Mouse (Mus musculus) liver, embryonic 13.5 days (tissue): Measurements from ENCODE around the gene Isg20l2. TPM values are rescaled to one million over a fixed set of nuclear protein-coding genes. Genes with fewer than 3 reads are reported as not detected.

Source experiments
- ATAC-seq: fragments of 200-750 bp; cut with Nextera tagmentation; 2 replicates; pipeline ENCODE4 v1.8.0; 2017; ENCODE audit warnings: low read depth, mild to moderate bottlenecking, moderate number of reproducible peaks, moderate library complexity
- DNase-seq: peaks from one replicate; pipeline ENCODE4 v3.0.0; 2022
- H3K27ac ChIP-seq: fragments of 300-500 bp; sonication (generic); 2 replicates; pipeline ENCODE4 v1.5.1; 2015; ENCODE audit warnings: moderate library complexity, mild to moderate bottlenecking, inconsistent platforms
- H3K27me3 ChIP-seq: fragments of 300-500 bp; sonication (generic); 2 replicates; pipeline ENCODE4 v1.6.1; 2015; ENCODE audit warnings: mild to moderate bottlenecking, inconsistent platforms
- H3K36me3 ChIP-seq: fragments of 300-500 bp; sonication (generic); 2 replicates; pipeline ENCODE4 v1.6.1; 2015; ENCODE audit warnings: mild to moderate bottlenecking, inconsistent platforms
- H3K4me1 ChIP-seq: fragments of 300-500 bp; sonication (generic); replicated peaks from 2 replicates; pipeline ENCODE4 v1.6.1; 2015; ENCODE audit warnings: inconsistent platforms
- H3K4me2 ChIP-seq: fragments of 300-500 bp; sonication (generic); 2 replicates; pipeline ENCODE4 v1.6.1; 2015; ENCODE audit warnings: inconsistent platforms, mild to moderate bottlenecking, moderate library complexity
- H3K4me3 ChIP-seq: fragments of 300-500 bp; sonication (generic); replicated peaks from 2 replicates; pipeline ENCODE4 v1.5.1; 2015; ENCODE audit warnings: mild to moderate bottlenecking, inconsistent platforms
- H3K9ac ChIP-seq: fragments of 300-500 bp; sonication (generic); 2 replicates; pipeline ENCODE4 v1.6.1; 2015; ENCODE audit warnings: mild to moderate bottlenecking, inconsistent platforms
- H3K9me3 ChIP-seq: fragments of 300-500 bp; sonication (generic); replicated peaks from 2 replicates; pipeline ENCODE4 v1.6.1; 2016; ENCODE audit warnings: inconsistent platforms
- WGBS: fragments of 180-500 bp; shearing (Covaris S2); methylation state at CpG from one replicate; pipeline ENCODE4 v1.1.7; 2015; ENCODE audit not compliant: insufficient replicate concordance; 5-methylcytosine and 5-hydroxymethylcytosine counted together
- polyA plus RNA-seq: library from polyadenylated mRNA; unstranded; fragments of >200 nt; fragmentation: Nextera tagmentation; extraction: Ambion mirVana; gene quantifications from 2 replicates; pipeline ENCODE4 v1.2.1, GENCODE M21; 2015

Isg20l2 gene
- polyA plus RNA-seq, 1 experiment from 2014 or later = 31.1 TPM

- Histone ChIP-seq H3K27ac (no peak overlapping the region), H3K4me2 (no peak overlapping the region), H3K4me3 (no peak overlapping the region), H3K4me1 (peaks cover 39% of the 10 kb centered on the region), H3K27me3 (peaks cover 48% of the 10 kb centered on the region), H3K36me3 (no peaks in the 10 kb centered on the region), H3K9me3 (no peaks in the 10 kb centered on the region), H3K9ac (no peak overlapping the region)
- WGBS = 57% methylated on average over 6 of the region's 6 CpGs
- DNase-seq = no peak
- no peak for ATAC-seq
These were observed 51.2 kb downstream of the Isg20l2 start for GRCm38 (mm10) chr3:87981214-87981760.

DNA sequence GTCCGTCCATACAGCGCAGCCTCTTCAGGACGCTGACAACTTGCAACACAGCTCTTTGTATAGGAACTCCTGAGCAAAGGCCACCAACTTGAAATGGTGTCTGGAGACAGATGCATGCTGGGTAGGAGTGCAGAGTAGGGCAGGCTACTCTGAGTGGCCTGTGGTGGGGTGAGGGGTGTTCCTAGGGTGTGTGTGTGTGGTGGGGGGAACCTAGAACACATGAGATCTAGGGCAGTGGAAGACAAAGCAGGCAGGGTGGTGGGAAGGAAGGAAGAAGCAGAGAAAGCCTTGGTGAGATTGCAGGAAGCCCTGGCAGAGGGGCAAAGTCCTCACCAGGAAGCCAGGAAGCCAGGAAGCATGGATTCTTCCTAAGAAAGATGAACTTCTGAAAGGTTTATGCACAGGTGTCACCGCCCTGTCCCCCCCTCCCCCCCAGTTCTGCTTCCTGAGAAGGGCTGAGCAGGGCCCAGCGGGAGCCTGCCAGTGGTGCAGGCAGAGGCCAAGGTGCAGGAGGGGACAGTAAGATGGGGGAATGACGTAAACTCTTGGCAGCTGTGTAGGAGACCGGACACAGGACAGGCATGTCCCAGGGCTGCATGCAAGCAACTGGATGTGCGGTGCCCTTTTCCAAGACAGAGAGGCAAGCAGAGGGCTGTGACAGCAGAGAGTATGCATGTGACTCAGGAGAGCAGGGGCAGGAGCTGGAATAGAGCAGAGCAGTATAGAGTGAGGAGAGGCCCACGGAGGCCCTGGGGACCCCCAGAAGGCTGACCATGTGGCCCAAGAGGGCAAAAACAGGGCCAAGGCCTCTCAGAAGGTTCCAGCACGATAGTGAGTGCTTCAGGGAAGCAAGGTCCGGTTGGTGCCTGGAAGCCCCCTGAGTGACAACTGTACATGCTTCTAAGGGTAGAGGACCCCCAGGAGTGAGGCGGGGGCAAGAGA lies 52.1 kb downstream of the Isg20l2 start:
- DNase-seq (no peak), ATAC-seq (peak; percentile 30)
- Histone ChIP-seq H3K4me2 (peak overlapping the region; percentile 25; the same call in 1 of the 2 replicates), H3K36me3 (no peaks in the 10 kb centered on the region), H3K27me3 (peaks cover 48% of the 10 kb centered on the region), H3K4me1 (peaks cover 48% of the 10 kb centered on the region), H3K4me3 (no peak overlapping the region), H3K9me3 (no peaks in the 10 kb centered on the region), H3K9ac (no peak overlapping the region), H3K27ac (peak overlapping the region; percentile 74)
- 32% methylated on average over 12 of the region's 12 CpGs for WGBS

GRCm38 (mm10) chr3:87982836-87983601 lies 52.9 kb downstream of the Isg20l2 start:
- Histone ChIP-seq H3K9ac (0 out of 2 replicates have a peak overlapping the region, but pooled peaks have one; percentile 13), H3K4me1 (peaks cover 57% of the 10 kb centered on the region), H3K27me3 (peaks cover 49% of the 10 kb centered on the region), H3K36me3 (no peaks in the 10 kb centered on the region), H3K9me3 (no peaks in the 10 kb centered on the region), H3K4me3 (peak overlapping the region; percentile 14; the same call in 1 of the 2 replicates), H3K27ac (peak overlapping the region; percentile 74), H3K4me2 (peak overlapping the region; percentile 38)
- DNase-seq (no peak), ATAC-seq (peak; percentile 49)
- 16% methylated on average over 13 of the region's 13 CpGs for WGBS

DNA sequence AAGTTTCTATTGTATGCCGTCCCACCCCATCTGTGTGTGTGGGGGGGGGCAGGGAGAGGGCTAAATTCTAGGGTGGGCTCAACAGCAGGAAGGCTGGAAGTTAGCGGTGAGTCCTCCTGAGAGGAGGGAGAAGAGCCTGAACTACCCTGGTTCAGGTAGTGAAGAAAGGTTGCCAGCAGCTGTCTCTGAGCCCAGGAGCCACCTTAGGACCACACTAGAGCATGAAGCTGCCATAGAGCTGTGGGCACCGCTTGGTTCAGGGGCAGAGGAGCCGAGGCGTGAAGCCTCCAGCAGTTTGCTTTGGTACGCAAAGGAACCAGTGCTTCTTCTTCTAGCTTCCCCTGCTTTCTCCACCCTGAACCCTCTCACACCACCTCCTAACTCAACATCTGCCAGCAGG lies 53.5 kb downstream of the Isg20l2 start:
- peaks cover 49% of the 10 kb centered on the region for H3K27me3 ChIP-seq
- DNase-seq = no peak
- H3K9ac ChIP-seq = no peak overlapping the region
- ATAC-seq = no peak
- no peaks in the 10 kb centered on the region for H3K9me3 ChIP-seq
- H3K4me3 ChIP-seq = no peak overlapping the region
- peak overlapping the region; percentile 74; the same call in 1 of the 2 replicates for H3K27ac ChIP-seq
- WGBS = 58% methylated on average over 6 of the region's 6 CpGs
- H3K4me1 ChIP-seq = peaks cover 63% of the 10 kb centered on the region
- peak overlapping the region; percentile 38 for H3K4me2 ChIP-seq
- no peaks in the 10 kb centered on the region for H3K36me3 ChIP-seq

DNA sequence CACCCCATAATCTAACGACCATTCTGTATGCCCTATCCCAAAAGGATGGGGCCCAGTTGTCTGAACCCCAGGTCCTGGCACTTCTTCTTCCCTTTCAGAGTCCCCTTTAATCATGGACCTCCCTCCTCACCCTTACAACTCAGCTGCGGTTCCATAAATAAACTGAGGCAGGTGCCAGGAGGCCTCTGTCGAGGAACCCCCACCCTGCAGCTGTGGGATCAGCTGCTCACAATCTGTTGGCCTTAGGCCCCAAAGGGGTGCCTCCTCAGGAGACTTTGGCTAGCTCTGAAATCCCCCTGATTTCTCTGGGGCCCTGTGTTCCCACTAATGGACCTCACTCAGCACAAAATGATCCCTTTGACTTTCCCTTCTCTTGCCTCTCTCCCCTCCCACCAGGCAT lies 54.0 kb downstream of the Isg20l2 start:
- H3K4me1 ChIP-seq = peaks cover 65% of the 10 kb centered on the region
- peaks cover 49% of the 10 kb centered on the region for H3K27me3 ChIP-seq
- H3K9me3 ChIP-seq = no peaks in the 10 kb centered on the region
- WGBS = 47% methylated on average over 3 of the region's 3 CpGs
- no peak overlapping the region for H3K4me3 ChIP-seq
- no peak for DNase-seq
- no peak for ATAC-seq
- no peak overlapping the region for H3K9ac ChIP-seq
- H3K36me3 ChIP-seq = no peaks in the 10 kb centered on the region
- no peak overlapping the region for H3K4me2 ChIP-seq
- no peak overlapping the region for H3K27ac ChIP-seq

DNA sequence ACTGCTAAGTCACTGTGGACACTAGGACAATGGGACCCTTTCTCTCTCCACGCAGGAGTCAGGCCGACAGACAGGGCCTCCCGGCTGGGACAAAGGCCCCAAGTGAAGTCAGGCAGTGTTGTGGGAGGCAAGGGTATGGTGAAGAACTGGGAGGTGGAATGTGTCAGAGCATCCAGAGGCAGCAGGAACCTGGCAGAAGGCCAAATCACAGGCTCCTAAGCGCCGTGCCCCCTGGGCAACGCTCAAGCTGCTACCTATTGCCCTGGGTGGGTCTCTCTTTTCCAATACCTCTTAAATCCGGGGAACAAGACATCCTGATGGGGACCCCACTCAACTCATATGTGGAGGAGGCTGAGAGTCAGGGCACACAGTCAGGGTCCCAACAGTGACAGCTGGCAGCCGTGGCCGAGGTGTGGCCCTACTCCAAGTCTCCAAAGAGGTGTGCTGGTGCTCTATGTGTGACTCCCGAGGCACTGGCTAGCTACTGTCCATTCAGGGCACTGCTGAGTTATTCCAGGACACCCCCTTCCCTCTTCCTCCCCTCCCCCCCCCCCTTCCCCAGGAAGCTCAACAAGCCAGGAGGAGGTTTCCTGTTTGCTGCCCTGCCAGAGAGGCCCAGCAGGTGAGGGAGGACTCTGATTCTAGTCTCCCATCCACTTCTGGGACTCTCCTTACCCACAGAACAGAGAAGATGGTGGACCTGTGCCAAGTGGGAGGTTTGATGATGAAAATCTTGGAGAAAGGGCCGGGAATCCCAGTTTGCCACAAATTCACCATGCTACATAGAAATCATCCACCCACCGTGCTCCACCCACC lies 55.6 kb downstream of the Isg20l2 start:
- Histone ChIP-seq H3K27me3 (peaks cover 56% of the 10 kb centered on the region), H3K9ac (no peak overlapping the region), H3K9me3 (no peaks in the 10 kb centered on the region), H3K4me3 (no peak overlapping the region), H3K36me3 (no peaks in the 10 kb centered on the region), H3K4me1 (peaks cover 65% of the 10 kb centered on the region), H3K4me2 (no peak overlapping the region), H3K27ac (peak overlapping the region; percentile 4; the same call in 1 of the 2 replicates)
- ATAC-seq (no peak), DNase-seq (no peak)
- 54% methylated on average over 12 of the region's 12 CpGs for WGBS

DNA sequence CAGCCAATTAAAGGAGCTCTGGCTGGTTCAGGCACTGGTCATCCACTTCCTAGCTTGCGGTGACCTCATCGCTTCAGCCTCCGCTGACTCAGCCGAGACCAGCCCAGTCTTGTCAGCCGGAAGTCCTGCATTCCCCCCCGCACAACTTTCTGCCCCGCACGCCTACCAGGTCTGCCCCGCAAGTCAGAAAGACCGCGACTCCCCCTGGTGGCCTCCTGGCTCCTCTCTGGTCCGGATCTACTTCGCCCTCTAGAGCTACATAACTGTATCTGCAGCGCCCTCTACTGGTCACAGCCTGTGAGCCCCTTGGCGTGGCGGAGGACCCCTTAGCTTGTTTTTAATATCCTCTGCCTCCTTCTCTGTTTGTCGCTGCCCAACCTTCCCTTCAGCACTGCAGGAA lies 56.8 kb downstream of the Isg20l2 start:
- Histone ChIP-seq H3K27me3 (peaks cover 62% of the 10 kb centered on the region), H3K9ac (peak overlapping the region; percentile 47), H3K9me3 (no peaks in the 10 kb centered on the region), H3K4me1 (peaks cover 55% of the 10 kb centered on the region), H3K4me3 (peak overlapping the region; percentile 48), H3K4me2 (peak overlapping the region; percentile 69), H3K27ac (no peak overlapping the region), H3K36me3 (no peaks in the 10 kb centered on the region)
- peak; percentile 87 for DNase-seq
- WGBS = under 1% methylated on average over 17 of the region's 17 CpGs
- peak; percentile 69 for ATAC-seq

DNA sequence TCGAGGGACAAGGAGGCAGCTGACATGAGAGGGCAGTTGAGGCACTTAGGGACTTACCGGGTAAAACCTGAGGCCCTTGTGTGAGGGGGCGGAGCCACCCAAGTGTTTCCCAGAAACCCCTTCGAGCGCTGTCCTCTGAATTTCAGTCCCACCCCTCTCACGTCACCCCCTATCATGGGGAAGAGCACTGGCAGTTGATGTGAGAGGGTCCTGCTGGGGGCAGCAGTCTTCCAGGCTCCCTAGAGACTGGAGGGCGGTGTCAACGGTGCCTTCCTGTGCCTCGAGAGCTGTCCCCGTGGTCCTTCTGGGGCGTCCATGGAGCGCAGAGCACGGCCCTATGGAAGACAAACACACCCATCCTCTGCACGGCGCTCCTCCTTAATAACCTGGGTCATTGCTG lies 57.5 kb downstream of the Isg20l2 start:
- Histone ChIP-seq H3K27ac (no peak overlapping the region), H3K9me3 (no peaks in the 10 kb centered on the region), H3K4me1 (peaks cover 47% of the 10 kb centered on the region), H3K4me2 (peak overlapping the region; percentile 69), H3K27me3 (peaks cover 67% of the 10 kb centered on the region), H3K4me3 (peak overlapping the region; percentile 48), H3K36me3 (no peaks in the 10 kb centered on the region), H3K9ac (peak overlapping the region; percentile 47; the same call in 1 of the 2 replicates)
- DNase-seq (peak; percentile 65), ATAC-seq (peak; percentile 57)
- WGBS = under 1% methylated on average over 15 of the region's 15 CpGs

DNA sequence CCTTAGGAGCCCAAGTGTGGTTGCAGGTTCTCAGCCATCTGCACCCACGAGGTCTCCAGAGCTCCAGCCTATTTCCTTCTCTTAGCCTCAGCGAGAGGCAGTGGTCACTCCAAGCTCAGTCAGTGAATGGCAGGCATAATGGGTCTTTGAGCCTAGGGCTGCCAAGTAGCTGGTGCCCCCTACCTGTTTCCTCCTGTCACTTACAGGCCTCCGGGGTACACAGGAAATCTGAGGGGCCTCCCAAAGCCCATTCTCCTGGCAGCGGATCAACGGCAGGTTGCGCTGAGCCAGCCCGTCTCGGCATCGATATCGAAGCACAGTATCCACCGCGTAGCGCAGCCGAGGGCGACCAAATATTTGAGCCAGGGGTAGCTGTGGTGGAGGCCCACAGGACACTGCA lies 58.0 kb downstream of the Isg20l2 start:
- DNase-seq (no peak), ATAC-seq (no peak)
- 4% methylated on average over 15 of the region's 15 CpGs for WGBS
- Histone ChIP-seq H3K9ac (peak overlapping the region; percentile 47; the same call in 1 of the 2 replicates), H3K27me3 (peaks cover 69% of the 10 kb centered on the region), H3K27ac (no peak overlapping the region), H3K36me3 (no peaks in the 10 kb centered on the region), H3K4me2 (peak overlapping the region; percentile 69), H3K4me1 (peaks cover 43% of the 10 kb centered on the region), H3K4me3 (peak overlapping the region; percentile 48), H3K9me3 (no peaks in the 10 kb centered on the region)

- DNase-seq (no peak), ATAC-seq (no peak)
- H3K4me2 ChIP-seq = no peak overlapping the region
- H3K4me3 ChIP-seq = no peak overlapping the region
- no peak overlapping the region for H3K9ac ChIP-seq
- H3K36me3 ChIP-seq = no peaks in the 10 kb centered on the region
- peaks cover 29% of the 10 kb centered on the region for H3K4me1 ChIP-seq
- WGBS = 33% methylated on average over 10 of the region's 10 CpGs
- H3K9me3 ChIP-seq = no peaks in the 10 kb centered on the region
- no peak overlapping the region for H3K27ac ChIP-seq
- H3K27me3 ChIP-seq = peaks cover 87% of the 10 kb centered on the region
These were observed 59.8 kb downstream of the Isg20l2 start for GRCm38 (mm10) chr3:87989935-87990334.
